Mouse (Mus musculus) erythroblast, embryonic 14.5 days (primary cell): ENCODE results near the gene Olfr295. TPM values are rescaled to one million over a fixed set of nuclear protein-coding genes. Genes with fewer than 3 reads are reported as not detected.

Experiments
- H3K27me3 ChIP-seq: 2 replicates; pipeline ENCODE4 v1.6.1; 2012; ENCODE audit warnings: inconsistent platforms; ENCODE audit not compliant: control insufficient read depth
- H3K36me3 ChIP-seq: 2 replicates; pipeline ENCODE4 v1.6.1; 2012; ENCODE audit warnings: mild to moderate bottlenecking, inconsistent platforms; ENCODE audit not compliant: control insufficient read depth
- H3K4me1 ChIP-seq: 2 replicates; pipeline ENCODE4 v1.6.1; 2012; ENCODE audit warnings: inconsistent platforms; ENCODE audit not compliant: control insufficient read depth
- H3K4me3 ChIP-seq: replicated peaks from 2 replicates; pipeline ENCODE3; 2012; ENCODE audit warnings: moderate library complexity, mild to moderate bottlenecking, inconsistent platforms
- H3K9me3 ChIP-seq: 2 replicates; pipeline ENCODE4 v1.6.1; 2012; ENCODE audit warnings: low read length, inconsistent platforms, mixed read lengths; ENCODE audit not compliant: control insufficient read depth
- GATA1 ChIP-seq: IDR thresholded peaks from 2 replicates; pipeline ENCODE4 v1.6.1; 2012; ENCODE audit warnings: low read length, inconsistent platforms, mixed read lengths
- TAL1 ChIP-seq: IDR thresholded peaks from 3 replicates; pipeline ENCODE4 v1.6.1; 2012; ENCODE audit warnings: low read length, inconsistent platforms, mixed read lengths
- polyA plus RNA-seq: library from polyadenylated mRNA; stranded (reverse); fragments of >175 nt; gene quantifications from 2 replicates; pipeline ENCODE4 v1.2.3, GENCODE M21; 2012

Olfr295 gene
- not detected in 2 replicates for polyA plus RNA-seq

DNA sequence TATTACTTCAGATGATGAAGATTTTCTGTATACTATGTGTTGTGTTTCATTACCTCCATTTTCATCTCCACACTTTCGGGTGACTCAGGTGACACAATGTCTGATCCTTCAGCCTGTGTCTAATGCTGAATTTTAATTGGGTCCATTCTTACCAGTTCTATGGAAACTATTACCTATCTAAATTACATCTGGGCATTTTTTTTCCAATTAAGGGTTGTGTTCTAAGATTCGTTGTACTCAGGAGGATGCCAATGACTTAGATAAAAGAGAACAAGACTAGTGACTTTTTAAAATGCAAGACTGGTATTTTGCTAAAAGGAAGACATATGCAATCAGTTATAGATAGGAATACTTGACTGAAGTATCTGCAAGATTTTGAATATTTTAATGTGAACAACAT, at the start of gene Olfr295:
TSS of gene Olfr295 (plus strand) at position 301 of the 400 bp plus-strand sequence.
- TF ChIP-seq GATA1 (no peak), TAL1 (no peak)
- no peaks in the 10 kb centered on the region for H3K4me1 ChIP-seq
- H3K27me3 ChIP-seq = no peaks in the 10 kb centered on the region

DNA sequence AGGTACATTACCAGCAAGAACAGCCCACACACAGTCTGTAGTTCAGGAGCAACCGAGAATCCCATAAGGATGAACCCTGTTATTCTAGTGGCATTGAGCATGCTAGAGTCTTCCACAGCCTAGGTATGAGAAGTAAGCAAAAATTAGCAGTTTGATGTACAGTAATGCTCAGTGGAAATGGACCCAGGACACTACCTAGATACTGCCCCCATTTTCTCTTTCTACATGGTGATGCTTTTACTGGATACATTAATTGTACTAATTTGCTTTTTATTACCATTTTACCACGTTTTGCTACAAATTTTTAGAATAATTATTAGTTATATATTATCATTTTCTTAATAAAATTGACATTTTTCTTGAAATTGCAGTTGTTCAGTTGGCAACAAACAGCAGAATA, 32.9 kb downstream of the Olfr295 start, which contains the start of gene Olfr294:
TSS of gene Olfr294 (minus strand) at position 101 of the 400 bp plus-strand sequence.
- no peaks in the 10 kb centered on the region for H3K9me3 ChIP-seq
- TF ChIP-seq GATA1 (no peak), TAL1 (no peak)

More for the DNA sequence above, at the start of gene Olfr295:
- Histone ChIP-seq H3K36me3 (no peaks in the 10 kb centered on the region), H3K9me3 (no peaks in the 10 kb centered on the region), H3K4me3 (no peak within 1 kb of the TSS)

More for the DNA sequence above, 32.9 kb downstream of the Olfr295 start, which contains the start of gene Olfr294:
- Histone ChIP-seq H3K27me3 (no peaks in the 10 kb centered on the region), H3K4me1 (no peaks in the 10 kb centered on the region), H3K4me3 (no peak within 1 kb of the TSS), H3K36me3 (no peaks in the 10 kb centered on the region)

Other genes with a start within 250 kb of the Olfr295 start
- 0.08 TPM in 1 of 2 replicates, not detected in the other for gene Olfr307, start 246.3 kb upstream of the Olfr295 start, polyA plus RNA-seq
- gene Olfr305, start 216.9 kb upstream of the Olfr295 start, polyA plus RNA-seq = not detected in 2 replicates
- gene Olfr304, start 197.2 kb upstream of the Olfr295 start, polyA plus RNA-seq = not detected in 2 replicates
- gene Olfr303, start 186.1 kb upstream of the Olfr295 start, polyA plus RNA-seq = 0.01 TPM in 1 of 2 replicates, not detected in the other
- gene Olfr301, start 180.0 kb upstream of the Olfr295 start, polyA plus RNA-seq = not detected in 2 replicates
- gene Olfr299, start 123.9 kb upstream of the Olfr295 start, polyA plus RNA-seq = not detected in 2 replicates
- not detected in 2 replicates for gene Olfr298, start 91.4 kb upstream of the Olfr295 start, polyA plus RNA-seq
- gene Olfr297, start 63.9 kb upstream of the Olfr295 start, polyA plus RNA-seq = not detected in 2 replicates
- gene Olfr294, start 32.8 kb downstream of the Olfr295 start, polyA plus RNA-seq = not detected in 2 replicates
- not detected in 2 replicates for gene Olfr293, start 65.2 kb downstream of the Olfr295 start, polyA plus RNA-seq
- 0.01 TPM in 1 of 2 replicates, not detected in the other for gene Olfr292, start 104.5 kb downstream of the Olfr295 start, polyA plus RNA-seq
- not detected in 2 replicates for gene Folh1, start 192.1 kb downstream of the Olfr295 start, polyA plus RNA-seq
- not detected in 2 replicates for gene Vmn2r77, start 211.2 kb downstream of the Olfr295 start, polyA plus RNA-seq